ENCODE assay signal across 19 mouse cellular contexts in genomic region chr13:108284312-108284711, GRCm38 (mm10). TPM values are rescaled to one million over a fixed set of nuclear protein-coding genes. Genes with fewer than 3 reads are reported as not detected.
DNase-seq lines count a peak whose midpoint lies in the region; ATAC-seq lines count a peak whose summit lies in the region.
"Had no signal": no experiment of that assay in that cellular context is flagged by ENCODE, and none has a peak within 500 bp of the region (broad histone marks: within the 10 kb centered on the region; RNA-seq: fewer than 3 reads in every experiment).

No protein-coding gene starts in this region.

- H3K27ac ChIP-seq in heart, embryonic 11.5 days (ENCODE audit: low read depth, low read length) = no peak overlapping the region
- H3K27ac ChIP-seq: embryonic facial prominence, embryonic 10.5 days; embryonic facial prominence, embryonic 12.5 days; forebrain, embryonic 13.5 days; forebrain, embryonic 15.5 days had no signal

- WGBS in heart, embryonic 11.5 days (ENCODE audit: insufficient replicate concordance) = 87% methylated on average over 2 of the region's 2 CpGs

- H3K4me2 ChIP-seq in heart, embryonic 11.5 days = no peak overlapping the region
- H3K4me2 ChIP-seq: embryonic facial prominence, embryonic 12.5 days; forebrain, embryonic 13.5 days; forebrain, embryonic 15.5 days had no signal

- ATAC-seq in common myeloid progenitor, adult 5-6 weeks (replicated peaks; ENCODE audit: low read depth, poor library complexity, severe bottlenecking) = 0 out of 2 replicates have a peak, but pooled peaks have one; percentile 32
- ATAC-seq in granulocyte monocyte progenitor cell, adult 5-6 weeks (replicated peaks; ENCODE audit: poor library complexity, severe bottlenecking) = peak; percentile 79
- ATAC-seq in megakaryocyte progenitor cell, adult 5-6 weeks (replicated peaks; ENCODE audit: poor library complexity) = peak; percentile 72
- no peak for ATAC-seq in heart, embryonic 11.5 days (replicated peaks; ENCODE audit: insufficient number of reproducible peaks, low FRiP score, low TSS enrichment)
- ATAC-seq: forebrain, embryonic 13.5 days; forebrain, embryonic 15.5 days; forebrain, postnatal 0 days had no signal

- no peaks in the 10 kb centered on the region for H3K9me3 ChIP-seq in heart, embryonic 11.5 days (replicated peaks; ENCODE audit: control insufficient read depth, low read length)
- H3K9me3 ChIP-seq: embryonic facial prominence, embryonic 10.5 days; embryonic facial prominence, embryonic 12.5 days; forebrain, embryonic 13.5 days; forebrain, embryonic 15.5 days had no signal

- no peak for DNase-seq in thymus, postnatal 25 days
- DNase-seq: adrenal gland, adult 2 months; adrenal gland, postnatal 10 days; adrenal gland, postnatal 25 days; cerebellum, adult 11 months; cerebellum, adult 18-20 months; cerebellum, adult 8-10 months; cerebellum, adult 9-11 months; cerebellum, postnatal 14 days; cerebellum, postnatal 36 days; forebrain, postnatal 0 days had no signal

- peaks cover 8% of the 10 kb centered on the region; the same call in 1 of the 2 replicates for H3K27me3 ChIP-seq in heart, embryonic 11.5 days (ENCODE audit: control insufficient read depth, insufficient read depth, low read length)
- H3K27me3 ChIP-seq: embryonic facial prominence, embryonic 12.5 days; forebrain, embryonic 13.5 days; forebrain, embryonic 15.5 days had no signal

- H3K4me1 ChIP-seq in heart, embryonic 11.5 days (ENCODE audit: control insufficient read depth, insufficient read depth, low read length) = no peaks in the 10 kb centered on the region
- H3K4me1 ChIP-seq: embryonic facial prominence, embryonic 10.5 days; embryonic facial prominence, embryonic 12.5 days; forebrain, embryonic 13.5 days; forebrain, embryonic 15.5 days had no signal

- H3K9ac ChIP-seq in heart, embryonic 11.5 days (ENCODE audit: low read depth, low read length) = no peak overlapping the region
- H3K9ac ChIP-seq: embryonic facial prominence, embryonic 12.5 days; forebrain, embryonic 13.5 days; forebrain, embryonic 15.5 days; forebrain, postnatal 0 days had no signal

- no peak overlapping the region for H3K4me3 ChIP-seq in heart, embryonic 11.5 days (ENCODE audit: low read depth, low read length)
- H3K4me3 ChIP-seq: embryonic facial prominence, embryonic 10.5 days; embryonic facial prominence, embryonic 12.5 days; forebrain, embryonic 13.5 days; forebrain, embryonic 15.5 days had no signal

- no peaks in the 10 kb centered on the region for H3K36me3 ChIP-seq in heart, embryonic 11.5 days (ENCODE audit: control insufficient read depth, insufficient read depth, low read length)
- H3K36me3 ChIP-seq: embryonic facial prominence, embryonic 10.5 days; embryonic facial prominence, embryonic 12.5 days; forebrain, embryonic 15.5 days had no signal

RNA-seq across cellular contexts. Expression of gene Depdc1b, which starts 31.8 kb away (rescaled TPM):
- 41.4 and 44.4 TPM in 2 replicates for total RNA-seq in common myeloid progenitor, adult 5-6 weeks (2017)
- total RNA-seq in granulocyte monocyte progenitor cell, adult 5-6 weeks (2014; fragmentation: Nextera tagmentation) = 8.9 and 16.0 TPM in 2 replicates
- total RNA-seq in granulocyte monocyte progenitor cell, adult 5-6 weeks (2017) = 29.1 and 29.3 TPM in 2 replicates
- total RNA-seq in megakaryocyte progenitor cell, adult 5-6 weeks (2015) = 26.4 and 31.0 TPM in 2 replicates
- total RNA-seq in megakaryocyte progenitor cell, adult 5-6 weeks (2017) = 22.0 and 28.8 TPM in 2 replicates
- 5.5 and 6.7 TPM in 2 replicates for polyA plus RNA-seq in heart, embryonic 11.5 days (2014; fragmentation: Nextera tagmentation; extraction: Ambion mirVana)
